Mouse (Mus musculus): ENCODE data around the gene F3.

The F3 gene

GRCm38 (mm10) chr3:121707106-121707505 is 16.2 kb upstream of the F3 start:
- no peak for DNase-seq (ENCODE audit: low spot score in 2 of 2)

- DNase-seq (ENCODE audit: low spot score in 2 of 2): no peak
Observed at GRCm38 (mm10) chr3:121710894-121711531, 12.3 kb upstream of the F3 start.

GRCm38 (mm10) chr3:121712222-121712621 is 11.1 kb upstream of the F3 start:
- DNase-seq (ENCODE audit: low spot score in 2 of 2): no peak

GRCm38 (mm10) chr3:121713151-121713701 is 10.1 kb upstream of the F3 start:
- DNase-seq (ENCODE audit: low spot score in 2 of 2): no peak

GRCm38 (mm10) chr3:121713816-121714215 is 9.5 kb upstream of the F3 start:
- DNase-seq (ENCODE audit: low spot score in 2 of 2): no peak

GRCm38 (mm10) chr3:121714461-121714860 is 8.9 kb upstream of the F3 start:
- DNase-seq (ENCODE audit: low spot score in 2 of 2): no peak

GRCm38 (mm10) chr3:121715336-121715735 is 8.0 kb upstream of the F3 start:
- DNase-seq (ENCODE audit: low spot score in 2 of 2): no peak

GRCm38 (mm10) chr3:121715741-121716459 is 7.4 kb upstream of the F3 start:
- DNase-seq (ENCODE audit: low spot score in 2 of 2): no peak

- DNase-seq (ENCODE audit: low spot score in 2 of 2): no peak
Observed at GRCm38 (mm10) chr3:121716480-121716879, 6.9 kb upstream of the F3 start.

- DNase-seq (ENCODE audit: low spot score in 2 of 2): no peak
Observed at GRCm38 (mm10) chr3:121718679-121719078, 4.7 kb upstream of the F3 start.

GRCm38 (mm10) chr3:121719701-121720100 is 3.6 kb upstream of the F3 start:
- DNase-seq (ENCODE audit: low spot score in 2 of 2): no peak

- no peak for DNase-seq (ENCODE audit: low spot score in 2 of 2)
Observed at GRCm38 (mm10) chr3:121720801-121721690, 2.3 kb upstream of the F3 start.

- no peak for DNase-seq (ENCODE audit: low spot score in 2 of 2)
Observed at GRCm38 (mm10) chr3:121721691-121722070, 1.7 kb upstream of the F3 start.

GRCm38 (mm10) chr3:121723968-121724524 is 709 bp downstream of the F3 start:
- no peak for DNase-seq (ENCODE audit: low spot score in 2 of 2)

- no peak for DNase-seq (ENCODE audit: low spot score in 2 of 2)
Observed at GRCm38 (mm10) chr3:121724553-121724952, 1.2 kb downstream of the F3 start.

GRCm38 (mm10) chr3:121725651-121726050 is 2.3 kb downstream of the F3 start:
- DNase-seq (ENCODE audit: low spot score in 2 of 2): no peak

- no peak for DNase-seq (ENCODE audit: low spot score in 2 of 2)
Observed at GRCm38 (mm10) chr3:121729678-121730077, 6.3 kb downstream of the F3 start.

- DNase-seq (ENCODE audit: low spot score in 2 of 2): no peak
Observed at GRCm38 (mm10) chr3:121735542-121735941, 12.2 kb downstream of the F3 start.

- DNase-seq (ENCODE audit: low spot score in 2 of 2): peak in 1 of 2 experiments; percentile 47
Observed at GRCm38 (mm10) chr3:121736025-121736744, 12.8 kb downstream of the F3 start.

GRCm38 (mm10) chr3:121737453-121737852 is 14.1 kb downstream of the F3 start:
- peak in 1 of 2 experiments; percentile 29 for DNase-seq (ENCODE audit: low spot score in 2 of 2)

- DNase-seq (ENCODE audit: low spot score in 2 of 2): no peak
Observed at GRCm38 (mm10) chr3:121737901-121738300, 14.6 kb downstream of the F3 start.

All from natural killer cell, adult 2 months (primary cell).